In genomic region chr3:25143555-25144311, GRCm38 (mm10) we compare ENCODE assay signal across 8 mouse cellular contexts. TPM values are rescaled to one million over a fixed set of nuclear protein-coding genes. Genes with fewer than 3 reads are reported as not detected.
A peak's percentile ranks its signal among the peaks of the same experiment; 100 is the strongest.
DNase-seq lines count a peak whose midpoint lies in the region; ATAC-seq and TF ChIP-seq lines count a peak whose summit lies in the region.

Gene Naaladl2, minus strand, starts transcription at chr3:25144261.

- under 1% methylated on average over 85 of the region's 93 CpGs for WGBS in limb, embryonic 10.5 days
- under 1% methylated on average over 90 of the region's 93 CpGs for WGBS in midbrain, embryonic 13.5 days
- WGBS in stomach, postnatal 0 days, result under 1% methylated on average over 78 of the region's 93 CpGs

- H3K36me3 ChIP-seq in limb, embryonic 10.5 days, result no peaks in the 10 kb centered on the region
- H3K36me3 ChIP-seq in midbrain, embryonic 13.5 days, result no peaks in the 10 kb centered on the region
- H3K36me3 ChIP-seq in stomach, postnatal 0 days (ENCODE audit: control insufficient read depth, insufficient read depth, low read length), result no peaks in the 10 kb centered on the region

- no peak for TF ChIP-seq EP300 in stomach, postnatal 0 days (optimal IDR thresholded peaks at IDR 0.05)

- H3K4me3 ChIP-seq in limb, embryonic 10.5 days, result peak within 1 kb of the TSS; percentile 67
- peak within 1 kb of the TSS; percentile 69 for H3K4me3 ChIP-seq in midbrain, embryonic 13.5 days (replicated peaks)
- peak within 1 kb of the TSS; percentile 73 for H3K4me3 ChIP-seq in stomach, postnatal 0 days (ENCODE audit: low read depth, low read length)

- peak within 1 kb of the TSS; percentile 75 for H3K4me2 ChIP-seq in midbrain, embryonic 13.5 days (replicated peaks)
- H3K4me2 ChIP-seq in stomach, postnatal 0 days (replicated peaks; ENCODE audit: low read depth), result peak within 1 kb of the TSS; percentile 59

- ATAC-seq in midbrain, embryonic 13.5 days, result peak; percentile 96
- peak; percentile 91 for ATAC-seq in stomach, postnatal 0 days (ENCODE audit: low FRiP score, low TSS enrichment)

- no peaks in the 10 kb centered on the region for H3K9me3 ChIP-seq in limb, embryonic 10.5 days (replicated peaks)
- H3K9me3 ChIP-seq in midbrain, embryonic 13.5 days, result no peaks in the 10 kb centered on the region
- H3K9me3 ChIP-seq in stomach, postnatal 0 days (ENCODE audit: control insufficient read depth, low read length), result no peaks in the 10 kb centered on the region

- peaks cover 8% of the 10 kb centered on the region for H3K4me1 ChIP-seq in limb, embryonic 10.5 days
- H3K4me1 ChIP-seq in midbrain, embryonic 13.5 days (replicated peaks), result peaks cover 19% of the 10 kb centered on the region
- H3K4me1 ChIP-seq in stomach, postnatal 0 days (replicated peaks; ENCODE audit: control insufficient read depth, insufficient read depth), result no peaks in the 10 kb centered on the region

- TF ChIP-seq CTCF in stomach, postnatal 0 days (IDR thresholded peaks at IDR 0.05; ENCODE audit: low read depth), result peak; percentile 44; the same call in 1 of the 2 replicates

- H3K27me3 ChIP-seq in limb, embryonic 10.5 days (ENCODE audit: low read depth, poor library complexity, severe bottlenecking), result no peaks in the 10 kb centered on the region
- no peaks in the 10 kb centered on the region for H3K27me3 ChIP-seq in midbrain, embryonic 13.5 days
- H3K27me3 ChIP-seq in stomach, postnatal 0 days (ENCODE audit: control insufficient read depth, insufficient read depth, low read length), result no peaks in the 10 kb centered on the region

- peak within 1 kb of the TSS; percentile 94 for H3K27ac ChIP-seq in limb, embryonic 10.5 days
- H3K27ac ChIP-seq in midbrain, embryonic 13.5 days, result peak within 1 kb of the TSS; percentile 77
- peak within 1 kb of the TSS; percentile 78 for H3K27ac ChIP-seq in stomach, postnatal 0 days (replicated peaks)

- DNase-seq in adrenal gland, postnatal 36 days, result peak; percentile 73 to 78
- DNase-seq in embryo, embryonic 11.5 days (ENCODE audit: low read depth, low spot score), result peak; percentile 46
- peak; percentile 63 to 70 for DNase-seq in gastrocnemius, postnatal 4 days (ENCODE audit: low spot score in 2 of 2)
- peak; percentile 10 for DNase-seq in kidney, adult 11 months
- DNase-seq in limb, embryonic 10.5 days (ENCODE audit: low spot score), result peak; percentile 78
- peak; percentile 63 for DNase-seq in stomach, postnatal 0 days (ENCODE audit: low spot score)
- no peak for DNase-seq in spleen, adult 18-20 months

- H3K9ac ChIP-seq in midbrain, embryonic 13.5 days (replicated peaks), result peak within 1 kb of the TSS; percentile 76
- peak within 1 kb of the TSS; percentile 81 for H3K9ac ChIP-seq in stomach, postnatal 0 days (ENCODE audit: low read length)

RNA-seq across cellular contexts. Expression of gene Naaladl2, which starts in this region (rescaled TPM):
- total RNA-seq in adrenal gland, postnatal 36 days (2021), result 1 to 10 TPM; 2.3 to 3.0 TPM
- total RNA-seq in gastrocnemius, postnatal 4 days (2021), result 1 to 10 TPM; 3.9 to 4.8 TPM
- 0.34 and 0.44 TPM in 2 replicates for polyA plus RNA-seq in limb, embryonic 10.5 days (2016; fragmentation: Nextera tagmentation; extraction: Ambion mirVana)
- polyA plus RNA-seq in midbrain, embryonic 13.5 days (2015; fragmentation: Nextera tagmentation; extraction: Ambion mirVana), result 0.42 and 0.57 TPM in 2 replicates
- 5.3 and 5.9 TPM in 2 replicates for polyA plus RNA-seq in stomach, postnatal 0 days (2015; fragmentation: Nextera tagmentation; extraction: Ambion mirVana)

Comparison
In these comparisons a context has a peak if more than half of its experiments do, and no peak if none do; other contexts are left out.
1. Peak in DNase-seq, H3K4me3 ChIP-seq and H3K27ac ChIP-seq in limb, embryonic 10.5 days; RNA of the gene not detected or under 1 TPM.
2. Peak in ATAC-seq, H3K4me3 ChIP-seq, H3K27ac ChIP-seq, H3K9ac ChIP-seq and H3K4me2 ChIP-seq in midbrain, embryonic 13.5 days; RNA of the gene not detected or under 1 TPM.
3. DNase-seq: peak in adrenal gland, postnatal 36 days (2 of 2), embryo, embryonic 11.5 days (single experiment), gastrocnemius, postnatal 4 days (2 of 2), kidney, adult 11 months (single experiment) and stomach, postnatal 0 days (single experiment); none in spleen, adult 18-20 months (0 of 2).
4. Peak in every context shown above with its lines, with median percentiles within 50 percentile points of each other: H3K27ac ChIP-seq and H3K4me3 ChIP-seq.